Mouse (Mus musculus): ENCODE results near the gene Ccdc194. TPM values are rescaled to one million over a fixed set of nuclear protein-coding genes. Genes with fewer than 3 reads are reported as not detected.

Ccdc194 gene
- polyA plus RNA-seq, 1 experiment from 2014 or later, result 0.30 TPM

DNA sequence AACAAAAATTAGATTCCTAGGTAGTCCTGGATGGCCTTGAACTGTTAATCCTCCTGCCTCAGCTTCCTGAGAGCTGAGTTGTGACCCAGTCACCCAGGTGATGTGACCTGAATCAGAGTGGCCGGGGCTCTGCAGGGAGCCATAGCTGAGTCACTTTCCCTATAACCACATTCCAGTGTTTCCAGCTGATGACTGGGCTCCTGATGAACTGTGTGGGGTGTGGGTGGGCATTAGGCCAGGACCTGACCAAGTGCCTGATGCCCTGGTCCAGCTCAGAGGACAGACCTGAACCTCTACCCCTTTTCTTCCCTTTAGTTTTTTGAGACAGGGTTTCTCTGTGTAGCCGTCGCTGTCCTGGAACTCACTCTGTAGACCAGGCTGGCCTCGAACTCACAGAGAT, 20.2 kb downstream of the Ccdc194 start:
- H3K4me3 ChIP-seq, result no peak overlapping the region
- H3K9ac ChIP-seq, result no peak overlapping the region
- no peaks in the 10 kb centered on the region for H3K36me3 ChIP-seq
- no peak overlapping the region for H3K27ac ChIP-seq
- no peak overlapping the region for H3K4me2 ChIP-seq
- H3K9me3 ChIP-seq (replicated peaks), result no peaks in the 10 kb centered on the region
- peaks cover 53% of the 10 kb centered on the region for H3K27me3 ChIP-seq
- H3K4me1 ChIP-seq (replicated peaks), result peaks cover 19% of the 10 kb centered on the region
- 91% methylated on average over 4 of the region's 4 CpGs for WGBS
- no peak for ATAC-seq (replicated peaks; ENCODE audit: insufficient number of reproducible peaks, insufficient read depth, low FRiP score, low read depth)

DNA sequence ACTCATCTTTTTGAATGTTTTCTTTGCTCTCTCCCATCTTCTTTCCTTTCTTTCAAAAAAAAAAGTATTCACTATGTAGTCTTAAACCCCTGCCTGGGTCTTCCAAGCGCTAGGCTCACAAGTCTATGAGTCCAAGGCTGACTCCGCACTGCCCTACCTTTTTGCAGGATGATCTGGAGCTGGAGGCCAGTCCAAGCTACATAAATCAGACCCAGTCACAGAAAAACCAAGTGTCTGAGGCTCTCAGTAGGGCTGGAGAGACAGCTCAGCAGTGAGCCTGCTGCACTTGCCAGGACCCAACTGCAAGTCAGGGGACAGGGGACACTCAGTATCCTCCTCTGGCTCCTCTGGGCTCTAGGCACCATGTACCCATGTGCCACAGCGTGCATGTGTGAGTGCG, 21.2 kb downstream of the Ccdc194 start:
- H3K4me3 ChIP-seq, result no peak overlapping the region
- no peak overlapping the region for H3K4me2 ChIP-seq
- H3K36me3 ChIP-seq, result no peaks in the 10 kb centered on the region
- no peak overlapping the region for H3K9ac ChIP-seq
- no peaks in the 10 kb centered on the region for H3K9me3 ChIP-seq (replicated peaks)
- H3K4me1 ChIP-seq (replicated peaks), result peaks cover 25% of the 10 kb centered on the region
- H3K27ac ChIP-seq, result no peak overlapping the region
- 84% methylated on average over 4 of the region's 4 CpGs for WGBS
- no peak for ATAC-seq (replicated peaks; ENCODE audit: insufficient number of reproducible peaks, insufficient read depth, low FRiP score, low read depth)
- H3K27me3 ChIP-seq, result peaks cover 43% of the 10 kb centered on the region

DNA sequence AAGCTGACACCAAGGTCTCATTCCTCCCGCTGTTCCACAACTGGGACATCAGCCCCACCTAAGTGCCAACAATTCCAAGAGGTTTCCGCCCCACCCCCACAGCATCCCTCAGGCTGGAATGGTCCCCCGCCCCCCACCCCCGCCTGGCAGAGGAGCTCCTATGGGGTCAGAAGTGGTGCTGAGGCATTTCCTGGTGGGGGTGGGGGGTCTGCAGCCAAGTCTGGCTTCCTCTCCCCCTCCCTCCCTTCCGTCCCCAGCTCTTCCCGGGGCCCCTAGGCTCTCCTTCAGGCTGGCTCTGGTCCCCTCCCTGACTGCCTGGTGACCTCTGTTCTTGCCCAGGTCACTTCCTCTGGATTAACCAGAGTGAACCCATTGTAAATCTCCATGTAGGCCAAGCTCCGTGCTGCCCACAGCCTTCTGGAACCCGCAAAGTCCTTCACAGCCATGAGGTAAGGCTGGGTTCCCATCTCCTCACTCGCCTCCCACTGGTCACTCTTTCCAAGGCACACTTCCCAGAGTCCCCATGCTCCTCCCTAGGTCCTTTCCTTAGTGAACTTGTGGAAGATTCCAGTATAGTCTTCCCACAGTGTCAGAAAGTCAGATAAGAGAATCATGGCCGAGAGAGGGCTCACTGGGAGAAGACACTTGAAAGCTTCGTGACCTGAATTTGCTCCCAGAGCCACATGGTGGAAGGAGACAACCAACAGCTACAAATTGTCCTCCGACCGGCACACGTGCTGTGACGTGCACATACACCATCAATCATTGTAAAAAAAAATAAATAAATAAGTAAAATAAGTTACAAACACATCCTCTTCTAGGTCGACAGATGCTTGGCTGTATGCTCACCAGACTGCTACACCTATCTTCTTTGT, 26.5 kb downstream of the Ccdc194 start:
- no peak overlapping the region for H3K9ac ChIP-seq
- no peaks in the 10 kb centered on the region for H3K9me3 ChIP-seq (replicated peaks)
- H3K27ac ChIP-seq, result peak overlapping the region; percentile 62
- no peaks in the 10 kb centered on the region for H3K27me3 ChIP-seq
- H3K4me1 ChIP-seq (replicated peaks), result peaks cover 45% of the 10 kb centered on the region
- H3K36me3 ChIP-seq, result peaks cover 1% of the 10 kb centered on the region; the same call in 1 of the 2 replicates
- no peak overlapping the region for H3K4me3 ChIP-seq
- peak; percentile 14 for ATAC-seq (replicated peaks; ENCODE audit: insufficient number of reproducible peaks, insufficient read depth, low FRiP score, low read depth)
- 27% methylated on average over 16 of the region's 16 CpGs for WGBS
- H3K4me2 ChIP-seq, result peak overlapping the region; percentile 19; the same call in 1 of the 2 replicates

DNA sequence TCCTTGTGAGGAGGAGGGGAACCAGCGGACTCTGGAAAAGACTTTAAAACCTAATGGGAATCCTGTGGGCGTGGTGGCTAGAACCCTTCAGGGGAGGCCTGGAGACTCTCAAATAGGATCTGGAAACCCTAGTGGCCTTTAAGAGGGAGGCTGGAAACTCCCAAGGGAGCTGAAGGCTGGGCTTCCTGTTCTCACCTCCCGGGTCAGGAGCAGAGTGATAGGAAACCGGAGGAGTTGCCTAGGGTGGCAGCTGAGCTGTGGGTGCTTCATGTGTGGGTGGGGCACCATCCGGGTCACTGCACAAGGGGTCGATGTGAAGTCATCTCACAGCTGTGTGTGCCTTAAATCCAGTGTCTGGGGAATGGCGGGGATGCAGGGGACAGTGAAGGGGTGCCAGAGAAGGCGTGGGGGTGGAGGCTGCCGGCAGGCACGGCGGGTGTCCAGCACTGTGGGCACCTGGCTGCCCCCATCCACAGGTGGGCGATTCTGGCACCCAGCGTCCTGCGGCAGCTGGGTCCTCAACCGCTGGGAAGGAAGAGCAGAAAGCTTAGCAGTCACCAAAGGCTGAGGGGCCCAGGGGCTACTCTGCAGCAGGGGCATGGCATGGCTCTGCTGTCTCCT, 27.5 kb downstream of the Ccdc194 start:
- no peak overlapping the region for H3K4me3 ChIP-seq
- peaks cover 45% of the 10 kb centered on the region for H3K4me1 ChIP-seq (replicated peaks)
- no peaks in the 10 kb centered on the region for H3K9me3 ChIP-seq (replicated peaks)
- WGBS, result 22% methylated on average over 15 of the region's 15 CpGs
- peaks cover 5% of the 10 kb centered on the region; the same call in 1 of the 2 replicates for H3K36me3 ChIP-seq
- peak overlapping the region; percentile 14; the same call in 1 of the 2 replicates for H3K4me2 ChIP-seq
- H3K27me3 ChIP-seq, result no peaks in the 10 kb centered on the region
- ATAC-seq (replicated peaks; ENCODE audit: insufficient number of reproducible peaks, insufficient read depth, low FRiP score, low read depth), result no peak
- no peak overlapping the region for H3K9ac ChIP-seq
- H3K27ac ChIP-seq, result peak overlapping the region; percentile 71

DNA sequence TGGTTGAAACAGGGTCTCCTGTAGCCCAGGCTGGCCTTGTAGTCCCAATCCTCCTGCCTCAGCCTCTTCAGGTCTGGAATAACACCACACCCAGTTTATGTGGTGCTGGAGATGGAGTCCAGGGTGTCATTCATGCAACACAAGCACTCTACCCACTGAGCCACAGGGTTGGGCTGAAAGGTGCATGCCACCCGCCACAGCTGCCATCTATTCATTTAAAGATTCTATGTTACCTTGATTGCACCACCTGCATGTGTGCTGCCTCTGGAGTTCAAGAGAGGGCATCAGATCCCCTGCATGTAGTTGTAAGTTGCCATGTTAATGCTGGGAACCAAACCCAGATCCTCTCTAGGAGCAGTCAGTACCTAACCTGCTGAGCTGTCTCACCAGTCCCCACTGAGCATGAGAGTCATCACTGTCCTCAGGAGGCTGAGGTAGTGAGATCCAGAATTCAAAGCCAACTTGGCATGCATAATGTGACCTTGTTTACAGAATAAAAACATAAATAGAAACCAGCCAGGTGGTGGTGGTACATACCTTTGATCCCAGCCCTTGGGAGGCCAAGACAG, 28.4 kb downstream of the Ccdc194 start:
- Histone ChIP-seq H3K4me3 (no peak overlapping the region), H3K36me3 (peaks cover 13% of the 10 kb centered on the region), H3K4me1 (replicated peaks) (peaks cover 45% of the 10 kb centered on the region), H3K27ac (peak overlapping the region; percentile 71), H3K27me3 (no peaks in the 10 kb centered on the region), H3K4me2 (no peak overlapping the region), H3K9ac (no peak overlapping the region), H3K9me3 (replicated peaks) (no peaks in the 10 kb centered on the region)
- ATAC-seq (replicated peaks; ENCODE audit: insufficient number of reproducible peaks, insufficient read depth, low FRiP score, low read depth), result no peak
- 90% methylated on average over 1 of the region's 1 CpGs for WGBS

DNA sequence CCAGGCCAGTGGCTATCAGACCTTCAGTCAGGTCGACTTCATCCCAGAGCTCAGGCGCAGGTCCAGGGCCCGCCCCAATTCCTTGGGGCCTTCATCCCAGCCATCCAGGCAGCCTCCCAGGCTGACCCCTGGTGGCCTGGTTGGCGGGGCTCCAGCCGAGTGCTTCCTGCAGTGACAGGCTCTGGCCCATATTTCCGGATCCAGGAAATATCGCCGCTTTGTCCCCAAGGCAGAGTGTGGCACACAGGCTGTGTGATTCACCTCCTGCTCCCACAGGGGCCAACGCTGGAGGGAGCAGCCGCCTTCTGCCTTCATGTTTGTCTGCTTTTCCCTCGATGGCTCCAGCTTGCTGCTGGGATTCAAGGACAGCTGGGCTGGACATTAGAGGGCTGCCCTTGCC, 29.0 kb downstream of the Ccdc194 start:
- H3K9me3 ChIP-seq (replicated peaks), result no peaks in the 10 kb centered on the region
- H3K27ac ChIP-seq, result peak overlapping the region; percentile 71
- H3K27me3 ChIP-seq, result no peaks in the 10 kb centered on the region
- H3K4me3 ChIP-seq, result no peak overlapping the region
- WGBS, result 35% methylated on average over 11 of the region's 11 CpGs
- peak; percentile 50 for ATAC-seq (replicated peaks; ENCODE audit: insufficient number of reproducible peaks, insufficient read depth, low FRiP score, low read depth)
- no peak overlapping the region for H3K4me2 ChIP-seq
- H3K4me1 ChIP-seq (replicated peaks), result peaks cover 45% of the 10 kb centered on the region
- H3K9ac ChIP-seq, result no peak overlapping the region
- H3K36me3 ChIP-seq, result peaks cover 18% of the 10 kb centered on the region

DNA sequence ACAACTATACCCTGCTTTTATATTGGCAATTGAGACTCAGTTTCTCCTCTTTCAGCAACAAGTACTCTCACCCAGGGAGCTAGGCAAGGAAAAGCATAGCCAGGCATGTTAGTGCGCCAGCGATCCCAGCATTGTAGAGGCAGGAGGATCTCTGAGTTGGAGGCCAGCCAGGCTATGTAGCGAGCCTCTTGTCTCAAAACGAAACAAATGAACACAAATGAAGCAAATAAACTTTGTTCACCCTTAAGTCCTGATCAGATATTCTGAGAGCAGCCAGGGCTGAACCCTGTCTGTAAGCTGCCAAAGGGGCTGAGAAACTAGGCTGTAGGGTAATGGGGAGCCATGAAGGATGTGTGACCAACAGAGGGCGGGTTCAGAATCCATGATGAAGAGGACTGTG, 29.7 kb downstream of the Ccdc194 start:
- 0 out of 2 replicates have a peak overlapping the region, but pooled peaks have one; percentile 55 for H3K4me2 ChIP-seq
- no peak overlapping the region for H3K9ac ChIP-seq
- H3K27me3 ChIP-seq, result no peaks in the 10 kb centered on the region
- no peaks in the 10 kb centered on the region for H3K9me3 ChIP-seq (replicated peaks)
- H3K36me3 ChIP-seq, result peaks cover 24% of the 10 kb centered on the region
- H3K4me3 ChIP-seq, result no peak overlapping the region
- peaks cover 45% of the 10 kb centered on the region for H3K4me1 ChIP-seq (replicated peaks)
- no peak for ATAC-seq (replicated peaks; ENCODE audit: insufficient number of reproducible peaks, insufficient read depth, low FRiP score, low read depth)
- peak overlapping the region; percentile 71 for H3K27ac ChIP-seq
- WGBS, result 83% methylated on average over 5 of the region's 5 CpGs

DNA sequence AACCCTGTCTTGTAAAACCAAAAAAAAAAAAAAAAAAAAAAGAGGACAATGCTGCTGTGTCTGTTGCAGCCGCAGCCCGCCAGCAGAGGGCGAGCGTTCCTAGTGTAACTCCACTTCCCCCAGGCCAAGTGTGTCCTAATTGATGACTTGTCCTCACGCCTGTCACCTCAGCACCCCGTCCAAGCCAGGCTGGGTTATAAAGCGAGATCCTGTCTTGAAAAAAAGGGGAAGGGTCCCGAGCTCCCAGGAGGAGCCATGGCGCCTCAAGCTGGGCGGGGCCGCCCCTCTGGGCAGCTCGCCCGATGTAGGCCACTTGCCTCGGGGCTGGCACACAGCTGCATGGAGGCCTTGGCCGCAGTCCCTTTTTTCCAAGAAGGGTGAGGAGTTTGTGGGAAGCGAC, 30.5 kb downstream of the Ccdc194 start:
- H3K4me1 ChIP-seq (replicated peaks), result peaks cover 45% of the 10 kb centered on the region
- peak; percentile 61 for ATAC-seq (replicated peaks; ENCODE audit: insufficient number of reproducible peaks, insufficient read depth, low FRiP score, low read depth)
- H3K27me3 ChIP-seq, result no peaks in the 10 kb centered on the region
- 0 out of 2 replicates have a peak overlapping the region, but pooled peaks have one; percentile 23 for H3K4me3 ChIP-seq
- H3K9ac ChIP-seq, result no peak overlapping the region
- H3K36me3 ChIP-seq, result peaks cover 24% of the 10 kb centered on the region
- WGBS, result 17% methylated on average over 16 of the region's 16 CpGs
- H3K4me2 ChIP-seq, result peak overlapping the region; percentile 55
- H3K27ac ChIP-seq, result peak overlapping the region; percentile 71
- no peaks in the 10 kb centered on the region for H3K9me3 ChIP-seq (replicated peaks)

DNA sequence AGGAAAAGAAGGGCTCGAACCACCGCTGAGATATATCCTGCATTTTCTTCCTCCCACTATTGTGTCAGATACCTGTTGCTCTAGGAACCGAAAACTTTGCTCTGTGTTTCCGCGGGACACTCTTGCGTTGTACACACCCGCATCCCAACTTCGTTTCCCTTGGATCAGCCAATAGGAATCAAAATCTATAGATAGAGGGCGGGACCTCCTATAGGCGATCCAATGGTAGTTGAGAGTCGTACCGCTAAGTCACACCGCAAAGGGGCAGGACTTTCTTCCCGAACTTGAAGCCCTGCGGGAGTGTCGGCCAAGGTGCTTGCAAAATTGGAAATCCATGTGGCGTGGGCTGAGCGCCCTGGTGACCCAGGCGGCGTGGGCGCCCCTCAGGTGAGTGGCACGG, 37.1 kb downstream of the Ccdc194 start:
- Histone ChIP-seq H3K4me3 (peak overlapping the region; percentile 89), H3K9me3 (replicated peaks) (no peaks in the 10 kb centered on the region), H3K36me3 (peaks cover 18% of the 10 kb centered on the region), H3K9ac (peak overlapping the region; percentile 88), H3K27ac (peak overlapping the region; percentile 92), H3K4me1 (replicated peaks) (peaks cover 33% of the 10 kb centered on the region), H3K27me3 (no peaks in the 10 kb centered on the region), H3K4me2 (peak overlapping the region; percentile 100)
- peak; percentile 83 for ATAC-seq (replicated peaks; ENCODE audit: insufficient number of reproducible peaks, insufficient read depth, low FRiP score, low read depth)
- under 1% methylated on average over 22 of the region's 22 CpGs for WGBS

DNA sequence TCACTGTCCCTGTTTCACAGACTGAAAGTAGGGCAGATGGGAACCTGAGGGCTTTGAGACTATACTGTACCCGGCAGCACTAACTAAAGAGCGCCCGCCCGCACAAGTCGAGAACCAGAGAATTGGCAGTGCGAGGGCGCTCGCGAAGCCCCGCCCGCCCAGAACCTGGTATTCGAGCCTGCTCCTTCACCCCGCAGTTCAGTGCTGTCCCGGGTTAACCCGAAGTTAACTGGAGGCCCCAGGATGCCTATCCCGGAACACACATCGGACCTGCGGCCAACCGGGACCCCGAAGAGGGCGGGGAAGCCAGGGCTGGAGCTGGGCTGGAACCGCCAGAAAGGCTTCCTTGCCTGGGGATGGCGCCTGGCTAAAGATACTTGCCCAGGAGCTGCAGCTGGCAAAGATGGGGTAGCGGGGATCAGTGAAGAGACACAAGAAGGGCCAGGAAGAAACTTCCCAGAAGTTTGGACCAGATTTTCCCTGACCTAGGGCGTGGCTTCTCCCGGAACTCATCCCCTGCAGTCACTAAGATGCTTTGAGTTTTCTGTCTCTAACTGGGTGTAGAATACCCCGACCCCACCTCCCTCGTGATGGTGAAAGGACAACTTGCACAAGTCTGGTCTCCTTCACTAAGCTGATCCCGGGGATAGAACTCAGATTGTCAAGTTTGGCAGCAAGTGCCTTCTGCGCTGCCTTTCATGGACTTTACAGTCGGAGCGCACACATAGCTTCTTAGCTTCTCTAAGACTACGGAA, 37.6 kb downstream of the Ccdc194 start, which contains the start of gene Gtpbp3:
TSS of gene Gtpbp3 (plus strand) at position 413 of the 755 bp plus-strand sequence.
- H3K27me3 ChIP-seq, result no peaks in the 10 kb centered on the region
- peaks cover 33% of the 10 kb centered on the region for H3K4me1 ChIP-seq (replicated peaks)
- peaks cover 18% of the 10 kb centered on the region for H3K36me3 ChIP-seq
- under 1% methylated on average over 33 of the region's 33 CpGs for WGBS
- ATAC-seq (replicated peaks; ENCODE audit: insufficient number of reproducible peaks, insufficient read depth, low FRiP score, low read depth), result 0 out of 2 replicates have a peak, but pooled peaks have one; percentile 16
- H3K4me2 ChIP-seq, result peak within 1 kb of the TSS; percentile 100
- peak within 1 kb of the TSS; percentile 92 for H3K27ac ChIP-seq
- H3K9me3 ChIP-seq (replicated peaks), result no peaks in the 10 kb centered on the region
- peak within 1 kb of the TSS; percentile 88 for H3K9ac ChIP-seq
- H3K4me3 ChIP-seq, result peak within 1 kb of the TSS; percentile 89
